Mouse (Mus musculus) myocyte (in vitro differentiated cells): ENCODE results near the gene Ndc1. TPM values are rescaled to one million over a fixed set of nuclear protein-coding genes. Genes with fewer than 3 reads are reported as not detected.

Experiments
- H3K27me3 ChIP-seq: one replicate; pipeline ENCODE4 v1.6.1; 2011; ENCODE audit not compliant: control insufficient read depth, insufficient read depth, insufficient read length
- H3K36me3 ChIP-seq: one replicate; pipeline ENCODE4 v1.6.1; 2011; ENCODE audit not compliant: control insufficient read depth, insufficient read depth
- H3K4me2 ChIP-seq: one replicate; pipeline ENCODE4 v1.6.1; 2011; ENCODE audit warnings: low read depth, control low read depth
- H3K4me3 ChIP-seq: one replicate; pipeline ENCODE4 v1.5.1; 2011; ENCODE audit warnings: mild to moderate bottlenecking, control low read depth, moderate library complexity
- H3K79me2 ChIP-seq: one replicate; pipeline ENCODE4 v1.6.1; 2011; ENCODE audit not compliant: control insufficient read depth, insufficient read depth
- H3ac ChIP-seq: one replicate; pipeline ENCODE4 v1.6.1; 2011; ENCODE audit not compliant: control insufficient read depth, insufficient read length
- CEBPB ChIP-seq: IDR thresholded peaks from 2 replicates; pipeline ENCODE4 v1.6.1; 2011; ENCODE audit warnings: mild to moderate bottlenecking, moderate library complexity; ENCODE audit not compliant: poor library complexity, insufficient read depth, severe bottlenecking
- E2F4 ChIP-seq: IDR thresholded peaks from one replicate; pipeline ENCODE4 v1.6.1; 2011; ENCODE audit warnings: mild to moderate bottlenecking, control low read depth, moderate library complexity; ENCODE audit not compliant: insufficient read depth
- MAX ChIP-seq: IDR thresholded peaks from one replicate; pipeline ENCODE4 v1.6.1; 2011; ENCODE audit warnings: low read depth, mild to moderate bottlenecking, control low read depth
- MYOD1 ChIP-seq, 3 experiments: IDR thresholded peaks; one replicate each; pipeline ENCODE4 v1.6.1; 2011; ENCODE audit warnings: control low read depth in 2 of 3, low read depth in 2 of 3, mild to moderate bottlenecking in 2 of 3, moderate library complexity in 1 of 3; ENCODE audit not compliant: insufficient read length in 2 of 3, control insufficient read depth in 1 of 3
- MYOG ChIP-seq, 3 experiments: IDR thresholded peaks; one replicate each; pipeline ENCODE4 v1.6.1; 2011; ENCODE audit warnings: control low read depth in 2 of 3, low read depth in 2 of 3, mild to moderate bottlenecking in 2 of 3; ENCODE audit not compliant: insufficient read length in 2 of 3, control insufficient read depth in 1 of 3, insufficient read depth in 1 of 3
- POLR2A ChIP-seq: IDR thresholded peaks from one replicate; pipeline ENCODE4 v1.6.1; 2011; ENCODE audit warnings: low read depth, mild to moderate bottlenecking, control low read depth, moderate library complexity; ENCODE audit not compliant: insufficient read length
- POLR2AphosphoS2 ChIP-seq: IDR thresholded peaks from one replicate; pipeline ENCODE4 v1.6.1; 2011; ENCODE audit warnings: low read depth, control low read depth; ENCODE audit not compliant: insufficient read length
- REST ChIP-seq: IDR thresholded peaks from one replicate; pipeline ENCODE4 v1.6.1; 2011; ENCODE audit warnings: mild to moderate bottlenecking, control low read depth, moderate library complexity; ENCODE audit not compliant: insufficient read depth, insufficient read length
- SRF ChIP-seq: IDR thresholded peaks from one replicate; pipeline ENCODE4 v1.6.1; 2011; ENCODE audit warnings: low read depth; ENCODE audit not compliant: control insufficient read depth, insufficient read length
- TCF12 ChIP-seq: IDR thresholded peaks from one replicate; pipeline ENCODE4 v1.6.1; 2011; ENCODE audit warnings: mild to moderate bottlenecking, control low read depth; ENCODE audit not compliant: poor library complexity, insufficient read depth, severe bottlenecking
- TCF3 ChIP-seq: IDR thresholded peaks from one replicate; pipeline ENCODE4 v1.6.1; 2011; ENCODE audit warnings: low read depth, control low read depth; ENCODE audit not compliant: insufficient read length
- USF1 ChIP-seq: IDR thresholded peaks from one replicate; pipeline ENCODE4 v1.6.1; 2011; ENCODE audit warnings: low read depth, mild to moderate bottlenecking, control low read depth, moderate library complexity
- polyA plus RNA-seq: library from polyadenylated mRNA; unstranded; fragments of >200 nt; fragmentation: generic; extraction: Trizol; gene quantifications from one replicate; pipeline ENCODE4 v1.2.1, GENCODE M21; 2012; ENCODE audit warnings: missing spikeins

Ndc1 gene
- polyA plus RNA-seq, 1 experiment, result 10.9 TPM

DNA sequence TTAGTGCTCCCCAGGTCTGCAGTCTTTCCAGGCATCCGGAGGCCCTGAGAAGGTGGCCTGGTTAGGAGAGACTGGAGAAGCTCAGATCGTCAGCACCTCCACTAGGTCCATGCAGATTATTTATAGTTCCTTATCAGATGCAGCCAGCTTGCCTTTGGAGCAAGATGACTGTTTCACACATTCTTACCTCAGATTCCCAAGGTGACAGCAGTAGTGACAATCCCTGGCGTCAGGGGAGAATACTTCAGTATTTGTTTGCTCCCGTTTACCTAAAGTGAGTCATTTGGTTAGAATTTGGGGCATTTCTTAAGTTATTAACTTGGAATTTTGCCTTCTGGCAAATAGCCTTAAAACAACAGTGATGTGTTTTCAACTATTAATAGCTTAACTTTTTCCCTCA is 7.1 kb downstream of the Ndc1 start:
- Histone ChIP-seq H3K4me2 (no peak overlapping the region), H3K36me3 (peaks cover 26% of the 10 kb centered on the region)

DNA sequence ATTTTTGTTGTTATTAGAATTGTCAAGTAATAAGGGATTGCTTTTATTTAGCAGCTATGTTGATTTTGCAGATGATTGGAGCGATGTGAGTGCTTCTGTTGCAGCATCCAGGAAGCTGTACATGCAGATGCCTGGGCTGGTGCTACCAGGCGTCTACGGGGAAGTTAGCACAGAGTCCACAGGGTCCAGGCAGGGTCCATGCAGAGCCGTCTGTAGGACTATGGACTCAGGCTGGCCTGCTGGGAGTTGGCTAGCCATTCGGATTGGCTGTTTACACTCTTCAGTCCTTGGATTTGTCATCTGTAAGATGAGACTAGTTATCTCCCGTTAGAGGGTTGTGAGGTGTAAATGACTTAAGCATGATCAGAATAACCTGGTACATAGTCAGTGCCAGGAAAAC is 11.4 kb downstream of the Ndc1 start:
- Histone ChIP-seq H3K4me2 (no peak overlapping the region), H3K27me3 (no peaks in the 10 kb centered on the region), H3ac (no peak overlapping the region), H3K4me3 (no peak overlapping the region), H3K79me2 (no peaks in the 10 kb centered on the region), H3K36me3 (peaks cover 21% of the 10 kb centered on the region)
- TF ChIP-seq E2F4, result no peak
- TF ChIP-seq TCF12, result no peak
- no peak for TF ChIP-seq CEBPB

More for the DNA sequence above, 7.1 kb downstream of the Ndc1 start:
- H3K27me3 ChIP-seq, result no peaks in the 10 kb centered on the region
- no peak for TF ChIP-seq USF1
- no peak for TF ChIP-seq CEBPB
- TF ChIP-seq POLR2AphosphoS2, result no peak
- no peak for TF ChIP-seq SRF
- TF ChIP-seq MAX, result no peak
- TF ChIP-seq TCF12, result no peak
- TF ChIP-seq TCF3, result no peak
- no peak for TF ChIP-seq MYOD1 (IDR thresholded peaks at IDR 0.05; ENCODE audit: control insufficient read depth in 1 of 3, insufficient read length in 2 of 3, low read depth in 2 of 3)
- no peak for TF ChIP-seq REST
- TF ChIP-seq E2F4, result no peak
- peaks cover 1% of the 10 kb centered on the region for H3K79me2 ChIP-seq
- H3K4me3 ChIP-seq, result no peak overlapping the region
- H3ac ChIP-seq, result no peak overlapping the region

- Histone ChIP-seq H3ac (no peak overlapping the region), H3K27me3 (no peaks in the 10 kb centered on the region), H3K4me2 (no peak overlapping the region), H3K36me3 (peaks cover 25% of the 10 kb centered on the region), H3K4me3 (no peak overlapping the region), H3K79me2 (no peaks in the 10 kb centered on the region)
- TF ChIP-seq CEBPB (no peak), SRF (no peak), POLR2AphosphoS2 (no peak), POLR2A (no peak), USF1 (no peak), TCF3 (no peak), E2F4 (no peak)
Measured at GRCm38 (mm10) chr4:107380871-107381270, 13.3 kb downstream of the Ndc1 start.

- Histone ChIP-seq H3K4me3 (no peak overlapping the region), H3K79me2 (no peaks in the 10 kb centered on the region), H3ac (no peak overlapping the region), H3K27me3 (no peaks in the 10 kb centered on the region), H3K36me3 (peaks cover 67% of the 10 kb centered on the region), H3K4me2 (no peak overlapping the region)
- TF ChIP-seq REST (no peak), MAX (no peak), POLR2A (no peak), MYOD1 (IDR thresholded peaks at IDR 0.05; ENCODE audit: control insufficient read depth in 1 of 3, insufficient read length in 2 of 3, low read depth in 2 of 3) (no peak), E2F4 (no peak), TCF12 (no peak), USF1 (no peak), TCF3 (no peak), MYOG (IDR thresholded peaks at IDR 0.05; ENCODE audit: control insufficient read depth in 1 of 3, insufficient read depth in 1 of 3, insufficient read length in 2 of 3, low read depth in 2 of 3) (no peak), CEBPB (no peak), SRF (no peak), POLR2AphosphoS2 (no peak)
Measured at GRCm38 (mm10) chr4:107387038-107387437, 19.5 kb downstream of the Ndc1 start.

DNA sequence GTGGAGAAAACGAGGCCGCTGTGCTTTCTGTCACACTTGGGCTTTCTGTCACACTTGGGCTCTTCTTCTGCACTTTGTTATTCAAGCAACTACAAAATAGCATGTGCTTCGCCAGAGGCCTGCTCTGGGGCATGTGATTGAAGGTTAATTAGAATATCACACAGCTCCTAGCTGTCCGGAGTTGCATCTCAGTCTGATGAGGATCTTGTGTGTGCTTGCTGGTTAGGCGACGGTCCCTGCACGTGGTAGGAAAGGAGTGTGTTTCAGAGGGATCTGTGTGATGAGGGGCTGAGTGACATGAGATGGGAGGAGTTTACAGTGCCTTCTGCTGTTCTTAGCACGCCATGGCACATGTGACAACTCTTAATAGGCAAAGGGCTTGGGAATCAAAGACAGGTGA is 19.9 kb downstream of the Ndc1 start:
- Histone ChIP-seq H3ac (no peak overlapping the region), H3K79me2 (no peaks in the 10 kb centered on the region), H3K4me2 (no peak overlapping the region), H3K36me3 (peaks cover 67% of the 10 kb centered on the region), H3K27me3 (no peaks in the 10 kb centered on the region), H3K4me3 (no peak overlapping the region)
- no peak for TF ChIP-seq USF1
- TF ChIP-seq SRF, result no peak
- TF ChIP-seq MYOG (IDR thresholded peaks at IDR 0.05; ENCODE audit: control insufficient read depth in 1 of 3, insufficient read depth in 1 of 3, insufficient read length in 2 of 3, low read depth in 2 of 3), result no peak
- no peak for TF ChIP-seq POLR2A
- TF ChIP-seq MYOD1 (IDR thresholded peaks at IDR 0.05; ENCODE audit: control insufficient read depth in 1 of 3, insufficient read length in 2 of 3, low read depth in 2 of 3), result no peak
